Mouse (Mus musculus): ENCODE measurements around the gene Zkscan3. TPM values are rescaled to one million over a fixed set of nuclear protein-coding genes. Genes with fewer than 3 reads are reported as not detected.
"Not testable (repeated sequence)": the region's sequence is repeated elsewhere in the genome, so short reads cannot be mapped to it uniquely, and the experiment has no call there.

Gene Zkscan3
- total RNA-seq, 2 experiments from 2014 or later = 37.2 to 44.5 TPM

GRCm38 (mm10) chr13:21401636-21402286, 794 bp downstream of the Zkscan3 start:
- intact Hi-C loops (cut with DNase I) = loop anchor here (1.0 to 2.0 kb wide), 3 partner anchors 39 to 129 kb away; partner anchors contain the start of genes Zscan12 and Zscan26
- DNase-seq (ENCODE audit: low spot score in 2 of 2) = no peak

- intact Hi-C loops (cut with DNase I) = no loop called here
- DNase-seq (ENCODE audit: low spot score in 2 of 2) = no peak
These were observed 1.4 kb downstream of the Zkscan3 start for GRCm38 (mm10) chr13:21401166-21401565.

- no peak for DNase-seq (ENCODE audit: low spot score in 2 of 2)
- intact Hi-C loops (cut with DNase I) = no loop called here
These were observed 5.1 kb downstream of the Zkscan3 start for GRCm38 (mm10) chr13:21397486-21397885.

- DNase-seq (ENCODE audit: low spot score in 2 of 2); intact Hi-C loops (cut with DNase I): not testable (repeated sequence)
These were observed 6.5 kb downstream of the Zkscan3 start for GRCm38 (mm10) chr13:21396048-21396447.

- DNase-seq (ENCODE audit: low spot score in 2 of 2) = no peak
- intact Hi-C loops (cut with DNase I) = no loop called here
These were observed 6.9 kb downstream of the Zkscan3 start for GRCm38 (mm10) chr13:21395623-21396022.

GRCm38 (mm10) chr13:21395211-21395610, 7.3 kb downstream of the Zkscan3 start:
- intact Hi-C loops (cut with DNase I) = no loop called here
- no peak for DNase-seq (ENCODE audit: low spot score in 2 of 2)

GRCm38 (mm10) chr13:21377773-21378172, 24.8 kb downstream of the Zkscan3 start:
- intact Hi-C loops (cut with DNase I) = no loop called here
- DNase-seq (ENCODE audit: low spot score in 2 of 2) = no peak

- peak in 1 of 2 experiments; percentile 59 for DNase-seq (ENCODE audit: low spot score in 2 of 2)
- intact Hi-C loops (cut with DNase I) = no loop called here
These were observed 29.9 kb downstream of the Zkscan3 start for GRCm38 (mm10) chr13:21372700-21373099.

GRCm38 (mm10) chr13:21366635-21367034, 35.9 kb downstream of the Zkscan3 start:
- intact Hi-C loops (cut with DNase I) = no loop called here
- no peak for DNase-seq (ENCODE audit: low spot score in 2 of 2)

GRCm38 (mm10) chr13:21363719-21364118, 38.8 kb downstream of the Zkscan3 start:
- intact Hi-C loops (cut with DNase I) = loop anchor here (2.0 kb wide), 3 partner anchors 39 to 167 kb away; partner anchors contain the start of genes Zkscan3, Zkscan8 and Zscan26
- DNase-seq (ENCODE audit: low spot score in 2 of 2) = no peak

- intact Hi-C loops (cut with DNase I) = loop anchor here (1.0 to 2.0 kb wide), 4 partner anchors 40 to 168 kb away; partner anchors contain the start of genes Zkscan3, Zkscan4, Zkscan8 and Zscan26
- peak; percentile 88 to 94 for DNase-seq (ENCODE audit: low spot score in 2 of 2)
These were observed 39.8 kb downstream of the Zkscan3 start, which contains the start of gene Zscan12 for GRCm38 (mm10) chr13:21362621-21363248. Gene Zscan12 (plus strand): TSS chr13:21362820.

- DNase-seq (ENCODE audit: low spot score in 2 of 2) = no peak
- intact Hi-C loops (cut with DNase I) = no loop called here
These were observed 52.0 kb downstream of the Zkscan3 start for GRCm38 (mm10) chr13:21350593-21350992.

- intact Hi-C loops (cut with DNase I) = no loop called here
- DNase-seq (ENCODE audit: low spot score in 2 of 2) = no peak
These were observed 55.9 kb downstream of the Zkscan3 start, which contains the start of gene Olfr1367 for GRCm38 (mm10) chr13:21346610-21347009. Gene Olfr1367 (plus strand): TSS chr13:21346910.

Small RNA genes within 50 kb of the gene (microRNA-seq; reads per million reads assigned to microRNA genes)
- gene Mir1896 = 0 reads per million in 2 experiments
- 0 to 0.25 reads per million in 2 experiments for gene Mir6942

Other genes with a start within 250 kb of the Zkscan3 start
- 10 to 100 TPM; 34.3 to 41.2 TPM for gene Trim27, start 223.3 kb downstream of the Zkscan3 start, total RNA-seq (2021)
- gene Gpx5, start 110.0 kb downstream of the Zkscan3 start, total RNA-seq (2021) = not detected
- gene Gpx6, start 90.6 kb downstream of the Zkscan3 start, total RNA-seq (2021) = not detected
- not detected for gene Olfr1367, start 55.8 kb downstream of the Zkscan3 start, total RNA-seq (2021)
- gene Zscan12, start 39.9 kb downstream of the Zkscan3 start, total RNA-seq (2021) = 1 to 10 TPM; 7.5 to 7.9 TPM
- 1 to 10 TPM; 1.5 to 1.7 TPM for gene Pgbd1, start 38.3 kb upstream of the Zkscan3 start, total RNA-seq (2021)
- gene Zscan26, start 51.0 kb upstream of the Zkscan3 start, total RNA-seq (2021) = 10 to 100 TPM; 48.3 to 51.3 TPM
- gene Nkapl, start 65.8 kb upstream of the Zkscan3 start, total RNA-seq (2021) = 1 to 10 TPM in 1 of 2 experiments, under 1 TPM in 1; 0.96 to 1.1 TPM
- 1 to 10 TPM; 5.6 to 6.7 TPM for gene Zkscan4, start 76.2 kb upstream of the Zkscan3 start, total RNA-seq (2021)
- gene Gm10065, start 76.7 kb upstream of the Zkscan3 start, total RNA-seq (2021) = not detected
- gene AK157302, start 92.5 kb upstream of the Zkscan3 start, total RNA-seq (2021) = 10 to 100 TPM; 21.6 to 23.1 TPM
- 10 to 100 TPM; 50.0 to 59.4 TPM for gene Gm11273, start 98.7 kb upstream of the Zkscan3 start, total RNA-seq (2021)
- 10 to 100 TPM; 17.2 to 19.5 TPM for gene Zkscan8, start 128.4 kb upstream of the Zkscan3 start, total RNA-seq (2021)
- not detected for gene Olfr1366, start 140.1 kb upstream of the Zkscan3 start, total RNA-seq (2021)
- not detected for gene Olfr1535, start 157.1 kb upstream of the Zkscan3 start, total RNA-seq (2021)
- gene Olfr1364, start 179.0 kb upstream of the Zkscan3 start, total RNA-seq (2021) = not detected
- not detected for gene Olfr1362, start 211.3 kb upstream of the Zkscan3 start, total RNA-seq (2021)
- not detected for gene Olfr11, start 239.8 kb upstream of the Zkscan3 start, total RNA-seq (2021)